Mouse (Mus musculus) Muller cell, postnatal 12 days (primary cell): ENCODE results near the gene Magi1.

Source experiments
- DNase-seq: peaks from one replicate; pipeline ENCODE4 v3.0.0-alpha.2; 2015; ENCODE audit errors: inconsistent ontology term

The Magi1 gene

GRCm38 (mm10) chr6:93728791-93729190 is 554.9 kb downstream of the Magi1 start:
- DNase-seq = no peak

DNA sequence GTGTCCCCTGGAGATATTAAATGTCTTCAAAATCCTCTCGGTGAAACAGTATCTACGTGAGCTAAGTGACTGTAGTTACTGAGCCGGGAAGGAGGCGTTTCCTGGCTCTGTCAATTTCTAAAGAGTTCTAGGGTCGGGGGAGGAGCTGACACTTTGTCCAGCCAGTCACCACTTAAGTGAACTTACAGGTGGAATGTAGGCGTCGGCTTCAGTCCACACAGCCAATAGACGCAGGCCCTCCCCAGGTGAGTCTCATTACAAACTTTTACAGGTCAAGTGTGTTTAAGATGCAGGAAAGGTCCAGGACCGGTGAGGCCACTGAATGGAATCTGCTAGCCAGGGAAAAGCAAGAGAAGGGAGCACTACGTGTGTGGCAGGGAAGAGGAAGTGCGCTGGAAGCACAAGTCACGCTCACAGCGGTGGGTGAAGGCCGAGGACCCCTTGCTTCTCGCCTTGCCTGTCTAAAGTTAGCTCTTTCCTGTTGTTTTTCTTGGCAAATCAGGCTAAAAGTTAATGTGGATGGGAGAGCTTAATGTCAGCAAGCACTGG is 556.0 kb downstream of the Magi1 start:
- DNase-seq = no peak

GRCm38 (mm10) chr6:93726829-93727455 is 556.8 kb downstream of the Magi1 start:
- DNase-seq = no peak

GRCm38 (mm10) chr6:93726121-93726520 is 557.6 kb downstream of the Magi1 start:
- no peak for DNase-seq

GRCm38 (mm10) chr6:93724749-93725148 is 559.0 kb downstream of the Magi1 start:
- peak; percentile 22 for DNase-seq

- no peak for DNase-seq
Measured at GRCm38 (mm10) chr6:93723226-93723625, 560.5 kb downstream of the Magi1 start.

DNA sequence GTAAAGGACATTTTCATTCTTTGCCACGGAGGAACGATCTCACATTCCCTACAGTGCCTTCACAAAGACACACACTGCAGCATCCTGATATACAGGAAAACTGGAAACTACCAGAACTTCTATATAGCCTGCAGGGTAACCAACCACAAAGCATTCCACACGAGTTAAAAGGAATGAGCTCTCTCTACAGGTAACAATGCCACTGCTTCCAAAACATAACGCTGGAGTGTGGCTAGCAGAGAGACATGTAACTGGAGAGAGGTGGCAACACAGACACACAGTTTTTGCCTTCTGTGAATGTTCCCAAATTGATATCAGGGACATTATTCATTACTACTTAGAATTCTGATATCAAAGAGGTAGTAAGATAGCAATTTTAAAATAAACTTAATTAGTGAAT is 564.2 kb downstream of the Magi1 start:
- no peak for DNase-seq

DNA sequence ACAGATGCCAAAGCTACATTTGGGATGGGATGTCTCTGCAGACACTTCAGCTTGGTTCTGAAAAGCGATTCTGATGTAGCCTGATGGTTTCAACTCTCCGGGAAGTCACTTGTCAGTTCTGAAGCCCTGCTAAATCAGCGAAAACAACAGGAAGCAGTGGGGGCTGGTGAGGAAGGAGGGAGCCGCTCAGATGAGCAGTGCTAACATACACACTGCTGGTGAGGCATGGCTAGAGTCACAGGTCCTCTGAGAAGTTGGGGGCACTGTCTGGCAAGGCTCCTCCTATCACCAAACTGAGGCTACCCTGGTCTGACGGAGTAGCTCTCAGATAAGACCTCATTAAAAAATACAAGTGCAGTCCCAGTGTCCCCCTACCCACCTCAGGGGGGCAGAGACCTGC is 565.3 kb downstream of the Magi1 start:
- DNase-seq = no peak

DNA sequence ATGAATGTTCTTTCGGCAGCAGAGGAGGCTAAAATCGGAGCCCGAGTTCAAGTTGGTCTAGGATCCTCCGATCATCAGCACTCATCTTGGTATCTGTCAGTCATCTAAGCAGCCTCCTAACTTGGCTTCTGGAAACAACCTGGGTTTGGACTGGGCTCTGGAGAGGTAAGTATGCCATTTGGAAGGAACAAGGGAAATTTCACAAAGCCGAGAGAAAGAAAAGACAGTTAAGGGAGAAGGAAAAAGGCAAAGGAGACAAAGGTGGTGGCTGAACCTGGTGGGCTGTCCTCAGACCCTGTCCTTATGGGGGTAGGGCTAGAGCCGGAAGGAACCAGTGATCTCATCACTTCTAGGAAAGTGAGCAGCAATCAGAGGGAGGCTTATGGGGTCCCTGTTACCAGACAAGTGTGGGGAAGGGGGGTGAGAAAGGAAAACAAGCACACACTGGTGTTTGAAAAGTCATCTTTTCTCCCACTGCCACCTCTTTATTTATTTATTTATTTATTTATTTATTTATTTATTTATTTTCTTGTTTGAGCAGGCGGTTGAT is 565.8 kb downstream of the Magi1 start:
- DNase-seq = peak; percentile 19

DNA sequence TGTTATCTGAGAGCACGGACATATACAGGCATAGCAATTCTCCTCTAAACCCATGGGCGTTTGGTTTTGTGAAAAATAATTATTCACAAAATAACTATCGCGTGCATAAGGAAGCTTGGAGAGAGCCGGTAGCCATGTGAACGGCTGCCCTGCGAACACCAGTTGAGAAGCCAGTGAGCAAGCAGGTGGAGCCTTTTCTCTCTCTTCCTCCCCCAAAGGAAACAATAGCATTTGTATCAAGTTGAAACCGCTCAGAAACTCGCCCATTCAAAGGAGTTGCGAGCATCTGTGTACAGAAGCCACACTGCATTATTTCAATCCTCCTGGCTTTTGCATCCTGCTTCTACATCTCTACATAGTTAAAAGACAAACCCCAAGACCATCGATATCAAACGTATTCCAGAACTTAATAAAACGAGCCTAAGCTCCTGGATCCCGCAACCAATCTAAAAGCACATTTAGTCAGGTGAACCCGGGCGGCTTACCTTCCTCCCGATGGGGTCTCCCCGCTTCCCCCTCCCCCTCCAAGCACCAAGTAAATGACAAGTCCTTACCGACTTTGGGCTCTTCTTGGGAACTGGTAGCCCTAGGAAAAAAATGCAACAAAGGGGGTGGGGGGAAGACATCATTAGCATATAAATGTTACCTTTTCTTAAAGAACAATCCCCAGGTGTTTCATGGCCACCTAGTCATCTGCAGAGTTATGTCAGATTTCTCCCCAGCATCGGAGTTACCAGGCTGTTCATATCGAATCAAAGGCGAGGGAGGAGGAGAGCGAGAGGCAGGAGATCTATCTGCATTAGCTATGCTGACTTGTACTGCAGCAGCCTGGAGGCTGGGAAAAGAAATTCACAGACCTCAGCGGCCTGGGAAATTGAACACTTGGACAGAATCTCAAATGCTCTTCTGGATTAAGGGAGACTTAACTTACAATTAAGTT is 566.8 kb downstream of the Magi1 start:
- DNase-seq = peak; percentile 13

DNA sequence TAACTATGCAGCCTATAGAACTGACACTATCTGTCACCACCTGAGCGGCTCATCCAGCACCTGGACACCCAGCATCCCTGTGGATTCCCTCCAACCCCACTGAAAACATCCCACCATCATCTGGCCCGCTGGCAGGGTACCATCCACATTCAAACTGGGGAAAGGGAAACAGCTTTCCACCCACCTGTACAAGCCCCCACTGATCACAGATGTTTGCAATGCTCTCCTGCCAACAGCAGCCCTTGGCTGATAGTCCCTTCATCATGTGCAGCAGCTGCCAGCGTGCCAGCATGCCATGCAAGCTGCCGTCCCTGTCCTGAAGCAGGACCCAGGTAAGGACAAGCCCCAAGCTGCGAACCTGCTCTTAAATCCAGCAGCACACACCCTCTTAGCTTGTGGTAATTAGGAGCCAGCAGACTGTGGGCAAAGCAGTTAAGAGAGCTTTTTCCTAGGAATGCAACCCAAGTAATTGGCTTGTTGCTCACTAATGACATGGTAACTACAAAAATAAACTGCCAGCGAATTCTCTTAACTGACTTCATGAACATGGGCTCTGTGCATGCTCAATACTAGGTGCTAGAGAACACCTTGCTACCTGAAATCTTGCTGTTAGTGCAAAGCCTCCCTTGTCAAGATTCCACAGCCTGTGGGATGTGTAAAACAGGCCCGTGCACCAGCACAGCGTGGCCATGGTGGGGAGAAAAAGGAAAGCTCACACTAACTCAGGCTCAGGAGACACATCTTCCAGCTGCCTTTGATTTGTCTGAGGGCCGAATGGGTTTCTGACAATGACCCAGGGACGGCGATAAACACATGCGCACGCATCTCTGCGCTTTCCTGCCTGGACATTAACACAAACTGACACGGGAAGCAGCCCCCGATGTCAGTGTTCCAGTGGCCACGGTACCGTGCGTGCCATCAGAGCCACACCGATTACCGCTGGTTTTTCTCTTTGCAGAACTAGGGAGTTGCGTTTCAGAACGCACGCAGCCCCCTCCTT is 568.2 kb downstream of the Magi1 start:
- DNase-seq = peak; percentile 32

DNA sequence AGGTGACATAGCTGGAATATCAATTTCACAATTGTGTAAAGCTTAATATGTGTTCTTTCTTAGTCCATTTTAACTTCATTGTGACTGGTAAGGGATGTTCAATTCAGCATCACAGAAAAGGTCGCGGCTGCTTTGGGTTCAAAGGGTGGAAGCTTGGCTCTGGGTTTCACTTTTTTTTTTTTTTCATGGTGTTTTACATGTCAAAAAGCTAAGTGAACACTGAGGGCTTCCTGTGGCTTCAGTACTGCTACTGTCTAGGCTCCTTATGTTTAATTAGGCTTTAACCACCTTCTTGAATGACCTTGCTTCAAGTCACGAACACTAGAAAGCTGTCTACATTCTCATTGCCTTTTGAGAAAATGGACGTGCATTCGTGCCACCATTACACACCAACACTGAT is 579.4 kb downstream of the Magi1 start:
- no peak for DNase-seq

- DNase-seq = peak; percentile 14
Measured at GRCm38 (mm10) chr6:93699436-93699835, 584.3 kb downstream of the Magi1 start.

DNA sequence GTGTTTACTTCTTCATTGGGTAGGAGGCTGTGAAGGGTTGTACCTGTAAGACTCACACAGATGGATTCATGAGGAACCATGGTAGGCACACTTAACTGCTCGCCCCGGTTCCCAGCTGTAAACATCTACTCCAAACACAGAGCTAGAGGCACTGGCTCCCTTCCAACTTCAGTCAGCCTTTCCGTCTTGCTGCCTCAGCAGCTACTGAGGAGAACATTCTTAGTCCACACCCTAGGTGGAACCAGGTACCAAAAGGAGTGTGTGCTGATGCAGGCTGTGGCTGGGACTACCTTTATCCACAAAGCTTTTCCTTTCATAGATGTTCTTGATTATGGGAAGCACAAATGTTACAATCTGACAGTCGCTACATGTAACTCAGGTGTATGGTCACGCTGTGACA is 585.8 kb downstream of the Magi1 start:
- DNase-seq = no peak

DNA sequence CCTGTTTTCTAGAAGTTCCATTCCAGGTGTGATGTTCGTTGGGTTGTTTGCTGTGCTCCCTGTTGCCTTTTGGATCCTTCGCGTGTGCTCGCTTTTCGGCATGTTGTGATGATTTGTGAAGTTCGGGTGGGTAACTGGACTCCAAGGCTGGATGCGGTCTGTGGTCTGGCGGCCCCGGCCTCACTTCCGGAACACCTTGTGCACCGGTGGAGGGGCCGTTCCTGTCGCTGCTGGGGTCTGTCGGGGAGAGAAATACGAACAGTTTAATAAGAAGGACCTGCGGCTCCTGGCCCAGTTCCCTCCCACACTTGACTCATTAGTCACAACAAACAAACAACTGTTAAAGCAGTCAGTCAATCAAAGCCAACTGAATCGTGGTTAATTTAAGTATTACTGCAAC is 605.0 kb downstream of the Magi1 start:
- DNase-seq = no peak

GRCm38 (mm10) chr6:93666731-93667130 is 617.0 kb downstream of the Magi1 start:
- no peak for DNase-seq

DNA sequence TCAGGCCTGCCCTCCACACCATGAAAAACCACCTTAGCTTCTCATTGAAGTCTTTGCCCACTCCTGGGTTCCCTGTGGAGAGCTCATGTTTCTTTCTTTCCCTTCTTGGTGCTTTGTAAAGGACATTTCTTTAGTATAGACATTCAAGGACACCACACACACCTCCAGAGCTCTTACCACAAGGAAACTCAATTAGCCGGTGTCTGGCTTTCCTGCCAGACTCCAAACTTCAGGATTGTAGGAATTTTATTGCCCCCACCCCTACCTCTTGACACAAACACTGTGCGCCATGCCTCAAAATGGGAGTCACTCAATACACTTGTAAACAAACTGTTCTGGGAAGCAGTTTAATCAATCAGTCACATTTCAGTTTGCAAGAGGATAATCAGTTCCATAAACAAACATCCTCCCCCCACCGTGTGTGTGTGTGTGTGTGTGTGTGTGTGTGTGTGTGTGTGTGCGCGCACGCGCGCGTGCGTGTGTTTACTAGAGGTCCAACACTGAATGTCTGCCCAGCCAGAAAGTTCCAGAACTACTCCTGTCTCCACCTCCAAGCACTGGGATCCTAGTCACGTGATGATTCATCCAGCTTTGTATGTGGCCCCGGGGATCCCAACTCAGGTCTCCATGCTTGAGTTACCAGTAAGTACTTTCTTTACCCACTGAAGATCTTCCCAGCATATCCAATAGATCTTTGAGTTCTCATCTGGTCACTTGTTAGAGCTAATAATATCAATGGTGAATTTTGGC is 618.5 kb downstream of the Magi1 start:
- DNase-seq = no peak

- no peak for DNase-seq
Measured at GRCm38 (mm10) chr6:93661139-93661538, 622.6 kb downstream of the Magi1 start.

DNA sequence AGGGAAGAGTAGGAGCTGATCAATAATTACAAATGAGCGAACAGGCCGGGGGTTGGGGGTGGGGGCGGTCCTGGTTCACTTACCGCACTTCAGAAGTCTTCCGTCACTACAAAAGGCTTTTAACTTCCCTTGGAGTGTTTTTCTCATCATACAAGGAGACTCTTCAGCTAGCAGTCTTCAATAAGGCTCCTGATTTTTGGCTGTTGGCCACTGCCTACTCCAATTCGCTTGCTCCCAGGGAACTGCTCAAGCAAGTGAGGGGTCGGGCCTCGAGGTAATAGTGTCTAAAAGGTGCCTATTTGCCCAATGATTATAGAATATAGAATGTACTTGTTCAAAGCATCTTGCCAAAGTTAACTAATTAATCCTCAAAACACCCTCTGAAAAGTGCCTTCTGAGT is 624.2 kb downstream of the Magi1 start:
- DNase-seq = no peak

- peak; percentile 76 for DNase-seq
Measured at GRCm38 (mm10) chr6:93657187-93657974, 626.3 kb downstream of the Magi1 start.
